14 mouse cellular contexts compared by ENCODE assay signal in genomic region chr2:35267876-35268566, GRCm38 (mm10). TPM values are rescaled to one million over a fixed set of nuclear protein-coding genes. Genes with fewer than 3 reads are reported as not detected.
DNase-seq lines count a peak whose midpoint lies in the region; ATAC-seq and TF ChIP-seq lines count a peak whose summit lies in the region.
"Had no signal": no experiment of that assay in that cellular context is flagged by ENCODE, and none has a peak within 500 bp of the region (broad histone marks: within the 10 kb centered on the region; RNA-seq: fewer than 3 reads in every experiment).

No protein-coding gene starts in this region.

- H3K9me3 ChIP-seq in heart, embryonic 14.5 days (ENCODE audit: control insufficient read depth, low read length), result no peaks in the 10 kb centered on the region
- no peaks in the 10 kb centered on the region for H3K9me3 ChIP-seq in intestine, postnatal 0 days (ENCODE audit: control insufficient read depth)
- no peaks in the 10 kb centered on the region for H3K9me3 ChIP-seq in stomach, embryonic 15.5 days
- H3K9me3 ChIP-seq: hindbrain, embryonic 15.5 days had no signal

- no peaks in the 10 kb centered on the region for H3K27me3 ChIP-seq in heart, embryonic 14.5 days (ENCODE audit: control insufficient read depth, insufficient read depth, low read length)
- H3K27me3 ChIP-seq in intestine, postnatal 0 days (replicated peaks; ENCODE audit: control insufficient read depth, insufficient read depth, low read length), result no peaks in the 10 kb centered on the region
- no peaks in the 10 kb centered on the region for H3K27me3 ChIP-seq in stomach, embryonic 15.5 days (replicated peaks)
- H3K27me3 ChIP-seq: hindbrain, embryonic 15.5 days had no signal

- H3K27ac ChIP-seq in heart, embryonic 14.5 days (replicated peaks in 1 of 2; ENCODE audit: control insufficient read depth in 1 of 2, insufficient read depth in 1 of 2, low read depth in 2 of 2, low read length in 2 of 2), result peak overlapping the region in 1 of 2 experiments; percentile 30; a peak in 1 of 4 replicates
- peak overlapping the region; percentile 75 for H3K27ac ChIP-seq in intestine, postnatal 0 days (ENCODE audit: low read depth, low read length)
- peak overlapping the region; percentile 92 for H3K27ac ChIP-seq in stomach, embryonic 15.5 days
- H3K27ac ChIP-seq: heart, adult 2 months; hindbrain, embryonic 15.5 days had no signal

- peak overlapping the region; percentile 40 for H3K9ac ChIP-seq in heart, embryonic 14.5 days (ENCODE audit: low read length)
- no peak overlapping the region for H3K9ac ChIP-seq in intestine, postnatal 0 days (ENCODE audit: low read depth, low read length)
- H3K9ac ChIP-seq in stomach, embryonic 15.5 days, result no peak overlapping the region
- H3K9ac ChIP-seq: hindbrain, embryonic 15.5 days had no signal

- H3K4me1 ChIP-seq in heart, embryonic 14.5 days (ENCODE audit: control insufficient read depth in 2 of 2, insufficient read depth in 2 of 2, low read length in 2 of 2), result peaks cover 62 to 79% of the 10 kb centered on the region in 2 experiments
- H3K4me1 ChIP-seq in lung, adult 2 months (ENCODE audit: control insufficient read depth, insufficient read depth, low read length), result peaks cover 25% of the 10 kb centered on the region
- peaks cover 16% of the 10 kb centered on the region; the same call in 1 of the 2 replicates for H3K4me1 ChIP-seq in intestine, postnatal 0 days (replicated peaks; ENCODE audit: control insufficient read depth, insufficient read depth, low read length)
- peaks cover 65% of the 10 kb centered on the region for H3K4me1 ChIP-seq in stomach, embryonic 15.5 days

- H3K36me3 ChIP-seq in heart, embryonic 14.5 days (ENCODE audit: control insufficient read depth, insufficient read depth, low read length), result 0 out of 2 replicates have a peak, but pooled peaks cover 2% of the 10 kb centered on the region
- H3K36me3 ChIP-seq in intestine, postnatal 0 days (ENCODE audit: control insufficient read depth, insufficient read depth), result no peaks in the 10 kb centered on the region
- H3K36me3 ChIP-seq in stomach, embryonic 15.5 days, result no peaks in the 10 kb centered on the region
- H3K36me3 ChIP-seq: hindbrain, embryonic 15.5 days had no signal

- no peak for TF ChIP-seq POLR2A in lung, adult 2 months (IDR thresholded peaks at IDR 0.05; ENCODE audit: borderline replicate concordance, extremely low read depth, low read depth, low read length)

- H3K4me2 ChIP-seq in heart, embryonic 14.5 days (ENCODE audit: low read length), result no peak overlapping the region
- peak overlapping the region; percentile 37 for H3K4me2 ChIP-seq in intestine, postnatal 0 days (replicated peaks; ENCODE audit: low read depth)
- 0 out of 2 replicates have a peak overlapping the region, but pooled peaks have one; percentile 4 for H3K4me2 ChIP-seq in stomach, embryonic 15.5 days
- H3K4me2 ChIP-seq: hindbrain, embryonic 15.5 days had no signal

- no peak overlapping the region for H3K4me3 ChIP-seq in heart, embryonic 14.5 days (ENCODE audit: control insufficient read depth in 1 of 2, insufficient read depth in 1 of 2, low read depth in 1 of 2, low read length in 2 of 2)
- no peak overlapping the region for H3K4me3 ChIP-seq in lung, adult 2 months (replicated peaks; ENCODE audit: extremely low read depth, low read depth, low read length)
- H3K4me3 ChIP-seq in intestine, postnatal 0 days (ENCODE audit: low read depth, low read length), result no peak overlapping the region
- H3K4me3 ChIP-seq in stomach, embryonic 15.5 days (replicated peaks), result no peak overlapping the region
- H3K4me3 ChIP-seq: erythroblast, embryonic 14.5 days; heart, adult 2 months; hindbrain, embryonic 15.5 days had no signal

- no peak for TF ChIP-seq CTCF in lung, adult 2 months (IDR thresholded peaks at IDR 0.05; ENCODE audit: insufficient read depth, low read length)
- TF ChIP-seq CTCF in intestine, postnatal 0 days (IDR thresholded peaks at IDR 0.05; ENCODE audit: low read depth), result no peak

- ATAC-seq in heart, embryonic 14.5 days (ENCODE audit: insufficient number of reproducible peaks, insufficient read depth, low FRiP score, low read depth), result no peak
- peak; percentile 42 for ATAC-seq in intestine, postnatal 0 days
- ATAC-seq in stomach, embryonic 15.5 days (ENCODE audit: insufficient read depth, low FRiP score, low read depth), result no peak
- ATAC-seq in monocyte, adult 5-6 weeks (replicated peaks; ENCODE audit: insufficient number of reproducible peaks, low FRiP score, low TSS enrichment, poor library complexity, severe bottlenecking), result no peak

- 38% methylated on average over 10 of the region's 10 CpGs for WGBS in heart, embryonic 14.5 days
- 37% methylated on average over 10 of the region's 10 CpGs for WGBS in lung, adult 2 months
- 34% methylated on average over 10 of the region's 10 CpGs for WGBS in intestine, postnatal 0 days
- WGBS in stomach, embryonic 15.5 days, result 49% methylated on average over 10 of the region's 10 CpGs

- no peak for DNase-seq in heart, adult 18-20 months
- peak; percentile 73 to 83 for DNase-seq in lung, adult 18-20 months
- no peak for DNase-seq in lung, adult 2 months
- DNase-seq in thymus, postnatal 14 days, result no peak
- DNase-seq: adrenal gland, postnatal 10 days; cerebellum, postnatal 25 days; thymus, postnatal 4 days had no signal

RNA-seq across cellular contexts. Expression of gene Gsn, which starts 11.8 kb away (rescaled TPM):
- polyA plus RNA-seq in heart, embryonic 14.5 days (2014; fragmentation: Nextera tagmentation; extraction: Ambion mirVana), result 328 and 342 TPM in 2 replicates
- 100 to 1,000 TPM; 742 to 802 TPM for total RNA-seq in heart, adult 18-20 months (2021)
- 2,994 and 3,301 TPM in 2 replicates for polyA plus RNA-seq in lung, adult 2 months (2012; rRNA removed)
- polyA plus RNA-seq in intestine, postnatal 0 days (2015; fragmentation: Nextera tagmentation; extraction: Ambion mirVana), result 129 and 138 TPM in 2 replicates
- polyA plus RNA-seq in stomach, embryonic 15.5 days (2015; fragmentation: Nextera tagmentation; extraction: Ambion mirVana), result 233 and 253 TPM in 2 replicates
- 36.7 to 46.1 TPM (median 45.9 TPM) in 3 replicates for total RNA-seq in monocyte, adult 5-6 weeks (2017)

Comparison
In these comparisons a context has a peak if more than half of its experiments do, and no peak if none do; other contexts are left out.
1. DNase-seq: peak in lung, adult 18-20 months (2 of 2); none in heart, adult 18-20 months (0 of 2), lung, adult 2 months (single experiment) and thymus, postnatal 14 days (single experiment).